Mouse (Mus musculus) gastrocnemius, postnatal 25 days (tissue): Measurements from ENCODE around the gene Pafah2. TPM values are rescaled to one million over a fixed set of nuclear protein-coding genes. Genes with fewer than 3 reads are reported as not detected.
A peak's percentile ranks its signal among the peaks of the same experiment; 100 is the strongest.

Source experiments
- DNase-seq: peaks from one replicate; pipeline ENCODE4 v3.0.0; 2022
- microRNA-seq, 2 experiments: library from miRNA; unstranded; fragments of <30 nt; microRNA quantifications; one replicate each; pipeline ENCODE4 v1.2.0; 2021; ENCODE audit warnings: borderline replicate concordance in 2 of 2
- total RNA-seq, 2 experiments: library from RNA; stranded (reverse); gene quantifications; 1 replicate in 1 of 2; 2 replicates in 1 of 2; pipeline ENCODE4 v1.2.3; 2021

Pafah2 gene
- total RNA-seq, 2 experiments from 2014 or later: 3.2 TPM

GRCm38 (mm10) chr4:134465789-134466188 is 69.7 kb downstream of the Pafah2 start:
- DNase-seq: no peak

- DNase-seq: no peak
Measured at GRCm38 (mm10) chr4:134466381-134467262, 70.5 kb downstream of the Pafah2 start.

- no peak for DNase-seq
Measured at GRCm38 (mm10) chr4:134467435-134468214, 71.5 kb downstream of the Pafah2 start.

- DNase-seq: peak; percentile 93
Measured at GRCm38 (mm10) chr4:134468215-134468575, 72.1 kb downstream of the Pafah2 start, which contains the start of gene Stmn1. Gene Stmn1, plus strand, starts transcription at chr4:134468320.

- peak; percentile 91 for DNase-seq
Measured at GRCm38 (mm10) chr4:134468578-134469266, 72.6 kb downstream of the Pafah2 start.

- DNase-seq: no peak
Measured at GRCm38 (mm10) chr4:134469341-134469796, 73.2 kb downstream of the Pafah2 start.

GRCm38 (mm10) chr4:134469985-134470384 is 73.9 kb downstream of the Pafah2 start:
- DNase-seq: no peak

GRCm38 (mm10) chr4:134471469-134471868 is 75.3 kb downstream of the Pafah2 start:
- no peak for DNase-seq

- DNase-seq: no peak
Measured at GRCm38 (mm10) chr4:134473764-134474163, 77.6 kb downstream of the Pafah2 start.

GRCm38 (mm10) chr4:134474240-134474639 is 78.1 kb downstream of the Pafah2 start:
- DNase-seq: no peak

GRCm38 (mm10) chr4:134476899-134477298 is 80.8 kb downstream of the Pafah2 start:
- DNase-seq: no peak

Small RNA genes lying within 50 kb of the gene (microRNA-seq; reads per million reads assigned to microRNA genes)
- gene Gm23634: 0 to 1.1 reads per million in 2 experiments

Other genes starting within 250 kb of the Pafah2 start
- gene Cep85, start 209.2 kb upstream of the Pafah2 start, total RNA-seq: 10 to 100 TPM; 38.9 to 63.2 TPM
- not detected for gene Gm7534, start 193.3 kb upstream of the Pafah2 start, total RNA-seq
- 1 to 10 TPM; 1.2 to 1.4 TPM for gene Catsper4, start 168.9 kb upstream of the Pafah2 start, total RNA-seq
- 10 to 100 TPM; 22.8 to 32.8 TPM for gene Cnksr1, start 157.9 kb upstream of the Pafah2 start, total RNA-seq
- not detected for gene E130218I03Rik, start 152.7 kb upstream of the Pafah2 start, total RNA-seq
- gene Zfp593, start 150.7 kb upstream of the Pafah2 start, total RNA-seq: 1 to 10 TPM; 3.3 to 4.4 TPM
- gene Gm30191, start 149.4 kb upstream of the Pafah2 start, total RNA-seq: not detected
- gene Grrp1, start 142.2 kb upstream of the Pafah2 start, total RNA-seq: 1 to 10 TPM; 3.4 TPM
- 1 to 10 TPM; 2.3 to 3.8 TPM for gene Pdik1l, start 108.4 kb upstream of the Pafah2 start, total RNA-seq
- gene Trim63, start 81.2 kb upstream of the Pafah2 start, total RNA-seq: 100 to 1,000 TPM; 113 to 253 TPM
- 1 to 10 TPM; 1.4 to 7.2 TPM for gene Slc30a2, start 53.1 kb upstream of the Pafah2 start, total RNA-seq
- 10 to 100 TPM; 25.5 to 29.2 TPM for gene Extl1, start 12.5 kb upstream of the Pafah2 start, total RNA-seq
- 10 to 100 TPM in 1 of 2 experiments, 1 to 10 TPM in 1; 6.9 to 10.6 TPM for gene Stmn1, start 72.0 kb downstream of the Pafah2 start, total RNA-seq
- 1 to 10 TPM; 2.3 to 4.9 TPM for gene Paqr7, start 100.4 kb downstream of the Pafah2 start, total RNA-seq
- not detected for gene Aunip, start 114.7 kb downstream of the Pafah2 start, total RNA-seq
- gene Mtfr1l, start 139.1 kb downstream of the Pafah2 start, total RNA-seq: 100 to 1,000 TPM; 120 to 122 TPM
- 1 to 10 TPM; 6.5 to 7.2 TPM for gene Selenon, start 155.8 kb downstream of the Pafah2 start, total RNA-seq